Mouse (Mus musculus): ENCODE results near the gene Slc3a2. TPM values are rescaled to one million over a fixed set of nuclear protein-coding genes. Genes with fewer than 3 reads are reported as not detected.

Gene Slc3a2
- polyA plus RNA-seq, 1 experiment = 147 TPM

DNA sequence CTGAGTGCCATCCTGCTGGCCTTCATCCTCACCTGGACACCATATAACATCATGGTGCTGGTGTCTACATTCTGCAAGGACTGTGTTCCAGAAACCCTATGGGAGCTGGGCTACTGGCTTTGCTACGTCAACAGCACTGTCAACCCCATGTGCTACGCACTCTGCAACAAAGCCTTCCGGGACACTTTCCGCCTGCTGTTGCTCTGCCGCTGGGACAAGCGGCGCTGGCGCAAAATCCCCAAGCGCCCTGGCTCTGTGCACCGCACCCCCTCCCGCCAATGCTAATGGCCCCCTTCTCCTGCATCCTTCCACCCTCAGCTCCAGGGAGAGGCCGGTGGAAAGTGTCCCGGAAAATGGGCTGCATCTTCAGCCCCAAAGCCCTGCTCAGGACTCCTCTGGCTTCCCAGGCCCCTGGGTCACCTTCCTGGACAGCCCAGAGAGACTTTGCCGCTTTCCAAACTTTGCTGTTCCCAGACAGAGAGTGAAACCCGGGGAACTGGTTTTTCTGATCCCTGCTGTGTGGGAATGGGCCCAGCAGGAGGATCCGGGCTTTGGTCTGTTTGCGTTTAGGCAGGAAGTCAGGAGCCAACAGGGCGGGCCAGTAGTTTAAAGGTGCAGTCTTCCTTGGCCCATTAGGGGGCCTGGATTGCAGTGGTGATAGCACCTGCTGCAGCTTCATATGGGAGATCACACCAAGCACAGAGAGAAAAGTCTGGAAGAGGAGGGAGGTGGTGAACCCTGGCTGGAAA, 44.0 kb downstream of the Slc3a2 start:
- DNase-seq (ENCODE audit: low read depth) = no peak

DNA sequence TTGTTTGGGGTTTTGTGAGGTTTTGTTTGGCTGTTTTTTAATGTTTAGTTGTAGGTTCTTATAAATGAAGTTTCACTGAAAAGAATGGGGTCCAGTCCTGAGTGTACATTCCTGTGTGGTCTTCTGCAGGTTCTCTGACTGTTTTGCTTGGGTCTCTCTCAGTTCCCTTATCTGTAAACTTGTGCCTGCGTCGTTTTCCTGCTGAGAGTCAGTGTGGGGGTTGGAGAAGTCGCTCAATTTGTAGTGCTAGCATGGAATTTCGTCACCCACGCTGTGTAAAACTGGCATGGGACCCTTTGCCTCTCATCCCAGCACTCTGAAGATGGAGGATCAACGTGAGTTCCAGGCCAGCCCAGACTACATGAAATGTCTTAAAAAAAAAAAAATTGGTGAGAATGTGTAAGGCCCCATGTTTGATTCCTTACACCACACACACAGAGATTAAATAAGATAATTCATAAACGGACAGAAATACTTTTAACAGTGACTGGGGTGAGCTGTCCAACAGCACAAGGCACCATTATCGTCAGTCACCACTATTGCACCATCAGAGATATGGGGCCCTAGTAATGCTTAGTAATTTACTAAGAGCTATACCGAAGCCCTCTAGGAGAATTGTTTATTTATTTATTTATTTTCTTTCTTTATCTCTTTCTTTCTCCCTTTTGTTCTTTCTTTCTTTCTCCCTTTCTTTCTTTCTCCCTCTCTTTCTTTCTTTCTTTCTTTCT, 49.7 kb downstream of the Slc3a2 start:
- TF ChIP-seq POLR2A (IDR thresholded peaks at IDR 0.05; ENCODE audit: borderline replicate concordance, extremely low read depth, insufficient read depth, insufficient read length, poor library complexity, severe bottlenecking) (no peak), CTCF (IDR thresholded peaks at IDR 0.05; ENCODE audit: borderline replicate concordance, extremely low read depth, insufficient read depth, insufficient read length) (no peak)

More for the DNA sequence above, 44.0 kb downstream of the Slc3a2 start:
- TF ChIP-seq CTCF (IDR thresholded peaks at IDR 0.05; ENCODE audit: borderline replicate concordance, extremely low read depth, insufficient read depth, insufficient read length) = no peak
- TF ChIP-seq POLR2A (IDR thresholded peaks at IDR 0.05; ENCODE audit: borderline replicate concordance, extremely low read depth, insufficient read depth, insufficient read length, poor library complexity, severe bottlenecking) = no peak

DNA sequence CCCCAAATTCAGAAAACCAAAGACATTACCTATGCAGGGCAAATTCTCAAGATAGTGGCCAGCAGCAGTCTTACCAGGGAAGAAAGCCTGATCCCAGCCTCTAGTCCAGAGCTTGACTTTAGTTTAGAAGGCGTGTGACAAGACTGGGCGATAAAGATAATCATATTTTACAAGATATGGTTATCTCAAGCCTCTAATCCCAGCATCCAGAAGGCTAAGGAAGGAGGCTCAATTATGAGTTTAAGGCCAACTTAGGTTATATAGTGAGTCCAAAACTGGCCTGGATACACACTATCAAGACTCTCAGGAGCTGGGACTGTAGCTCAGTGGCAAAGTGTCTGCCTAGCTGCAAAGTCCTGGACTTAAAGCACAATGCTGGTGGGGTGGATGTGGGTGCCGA, 50.3 kb downstream of the Slc3a2 start:
- no peak for DNase-seq (ENCODE audit: low read depth)
- TF ChIP-seq POLR2A (IDR thresholded peaks at IDR 0.05; ENCODE audit: borderline replicate concordance, extremely low read depth, insufficient read depth, insufficient read length, poor library complexity, severe bottlenecking) = no peak
- no peak for TF ChIP-seq CTCF (IDR thresholded peaks at IDR 0.05; ENCODE audit: borderline replicate concordance, extremely low read depth, insufficient read depth, insufficient read length)

More for the DNA sequence above, 49.7 kb downstream of the Slc3a2 start:
- DNase-seq (ENCODE audit: low read depth) = no peak

DNA sequence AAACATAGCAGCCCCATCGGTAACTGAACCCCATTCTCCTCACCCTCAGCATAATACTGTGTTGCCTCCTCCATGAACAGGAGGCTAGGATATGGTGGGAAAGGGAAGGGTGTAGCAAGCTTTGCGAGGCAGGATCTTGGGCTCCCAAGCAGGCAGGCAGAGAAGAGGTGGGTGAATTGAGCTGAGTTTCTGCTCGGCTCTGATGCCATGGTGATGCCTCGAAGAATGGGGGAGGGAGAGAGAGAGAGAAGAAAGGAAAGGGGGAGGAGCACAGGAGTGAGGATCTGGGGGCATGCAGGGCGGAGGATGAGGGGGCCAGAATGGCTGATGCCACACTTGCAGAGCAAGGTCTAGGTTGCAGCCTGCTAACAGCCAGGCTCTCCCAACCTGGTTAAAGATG, 57.4 kb downstream of the Slc3a2 start:
- TF ChIP-seq CTCF (IDR thresholded peaks at IDR 0.05; ENCODE audit: borderline replicate concordance, extremely low read depth, insufficient read depth, insufficient read length) (no peak), POLR2A (IDR thresholded peaks at IDR 0.05; ENCODE audit: borderline replicate concordance, extremely low read depth, insufficient read depth, insufficient read length, poor library complexity, severe bottlenecking) (no peak)
- DNase-seq (ENCODE audit: low read depth) = no peak

DNA sequence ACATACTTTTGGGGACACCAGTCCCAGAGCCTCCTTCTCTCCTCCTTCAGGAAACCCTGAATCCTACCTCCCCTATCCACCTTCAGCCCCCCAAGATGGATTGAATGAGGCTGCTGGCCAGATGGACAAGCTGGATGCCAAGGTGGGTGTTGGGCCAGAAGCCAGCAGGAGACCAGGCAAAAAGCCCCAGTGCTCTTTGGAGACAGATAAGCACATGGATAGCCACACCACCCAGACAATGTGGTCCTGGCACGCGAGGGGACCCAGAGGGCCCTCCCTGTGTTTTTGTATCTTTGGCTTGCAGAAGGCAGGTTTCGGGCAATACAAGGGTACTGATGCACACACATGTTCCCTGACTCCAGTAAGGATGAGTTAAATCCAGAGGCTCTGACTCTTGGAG, 58.3 kb downstream of the Slc3a2 start:
- TF ChIP-seq POLR2A (IDR thresholded peaks at IDR 0.05; ENCODE audit: borderline replicate concordance, extremely low read depth, insufficient read depth, insufficient read length, poor library complexity, severe bottlenecking) (no peak), CTCF (IDR thresholded peaks at IDR 0.05; ENCODE audit: borderline replicate concordance, extremely low read depth, insufficient read depth, insufficient read length) (no peak)

DNA sequence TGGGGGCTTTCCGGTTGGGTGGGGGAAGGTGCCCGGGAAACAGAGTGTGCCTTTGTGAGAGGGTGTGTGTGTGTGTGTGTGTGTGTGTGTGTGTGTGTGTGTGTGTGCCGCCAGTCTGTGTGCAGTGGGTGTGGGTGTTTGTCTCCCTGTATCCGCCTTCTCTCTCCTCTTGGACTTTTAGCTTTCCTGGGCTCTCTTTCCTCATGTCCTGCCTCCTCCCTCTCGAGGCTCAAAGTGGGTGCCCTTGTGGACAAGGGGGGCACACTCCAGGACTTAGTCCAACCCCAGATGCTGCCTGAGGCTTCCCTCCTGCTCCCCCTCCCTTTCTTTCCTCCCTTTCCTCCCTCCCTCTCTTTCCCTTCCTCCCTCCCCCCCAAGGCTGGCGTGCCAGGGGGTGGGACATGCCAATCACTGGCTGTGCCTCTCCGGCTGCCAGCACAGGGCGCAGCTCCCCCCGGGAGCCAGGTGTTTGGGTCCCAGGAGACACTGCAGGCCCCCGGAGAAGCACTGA, 59.2 kb downstream of the Slc3a2 start:
- TF ChIP-seq POLR2A (IDR thresholded peaks at IDR 0.05; ENCODE audit: borderline replicate concordance, extremely low read depth, insufficient read depth, insufficient read length, poor library complexity, severe bottlenecking) = no peak
- no peak for TF ChIP-seq CTCF (IDR thresholded peaks at IDR 0.05; ENCODE audit: borderline replicate concordance, extremely low read depth, insufficient read depth, insufficient read length)
- DNase-seq (ENCODE audit: low read depth) = peak; percentile 56

More for the DNA sequence above, 58.3 kb downstream of the Slc3a2 start:
- no peak for DNase-seq (ENCODE audit: low read depth)

DNA sequence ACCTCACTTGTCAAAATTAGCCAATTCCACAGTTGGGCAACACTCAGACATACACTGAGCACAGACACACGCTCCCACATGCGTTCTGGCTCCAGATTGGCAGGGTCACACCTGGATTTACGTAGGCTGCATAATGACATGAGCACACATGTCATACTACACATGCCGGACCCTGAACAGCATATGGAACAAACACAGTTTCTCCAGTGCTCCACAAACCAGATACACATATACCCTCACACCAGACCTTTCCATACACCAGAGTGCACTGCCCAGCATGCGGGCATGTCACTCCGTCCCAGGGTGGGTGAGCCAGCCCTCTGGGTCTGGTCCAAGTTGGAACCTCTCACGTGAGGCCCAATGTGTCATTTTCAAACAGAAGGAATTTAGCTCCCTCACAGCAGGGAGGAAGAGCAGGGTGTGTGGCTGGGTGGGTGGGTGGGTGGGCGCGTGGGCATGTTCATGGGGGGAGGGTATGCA, 59.8 kb downstream of the Slc3a2 start, which contains the start of gene Chrm1:
Chrm1 (plus strand) TSS at position 430 of the 480 bp plus-strand sequence.
- TF ChIP-seq POLR2A (IDR thresholded peaks at IDR 0.05; ENCODE audit: borderline replicate concordance, extremely low read depth, insufficient read depth, insufficient read length, poor library complexity, severe bottlenecking) (no peak), CTCF (IDR thresholded peaks at IDR 0.05; ENCODE audit: borderline replicate concordance, extremely low read depth, insufficient read depth, insufficient read length) (no peak)
- no peak for DNase-seq (ENCODE audit: low read depth)

DNA sequence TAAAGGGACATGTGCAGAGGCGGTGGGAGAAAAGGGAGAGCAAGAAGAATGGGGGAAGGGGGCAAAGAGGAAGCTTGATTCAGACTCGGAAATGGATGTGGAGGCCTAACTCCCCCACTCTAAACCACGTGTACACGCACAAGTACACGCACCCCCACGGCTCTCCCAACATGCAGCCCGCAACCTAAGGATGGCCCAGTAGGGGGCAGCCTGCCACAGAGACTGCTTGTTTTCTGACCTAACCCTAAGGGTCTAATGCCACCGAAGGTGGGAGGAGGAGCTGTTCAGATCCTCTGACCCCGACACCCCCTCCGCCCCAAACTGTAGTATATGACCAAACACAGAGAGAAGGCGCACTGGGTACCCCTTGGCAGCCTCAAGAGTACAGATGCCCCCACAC, 60.8 kb downstream of the Slc3a2 start:
- TF ChIP-seq CTCF (IDR thresholded peaks at IDR 0.05; ENCODE audit: borderline replicate concordance, extremely low read depth, insufficient read depth, insufficient read length) (peak; percentile 63), POLR2A (IDR thresholded peaks at IDR 0.05; ENCODE audit: borderline replicate concordance, extremely low read depth, insufficient read depth, insufficient read length, poor library complexity, severe bottlenecking) (no peak)
- peak; percentile 83 for DNase-seq (ENCODE audit: low read depth)

DNA sequence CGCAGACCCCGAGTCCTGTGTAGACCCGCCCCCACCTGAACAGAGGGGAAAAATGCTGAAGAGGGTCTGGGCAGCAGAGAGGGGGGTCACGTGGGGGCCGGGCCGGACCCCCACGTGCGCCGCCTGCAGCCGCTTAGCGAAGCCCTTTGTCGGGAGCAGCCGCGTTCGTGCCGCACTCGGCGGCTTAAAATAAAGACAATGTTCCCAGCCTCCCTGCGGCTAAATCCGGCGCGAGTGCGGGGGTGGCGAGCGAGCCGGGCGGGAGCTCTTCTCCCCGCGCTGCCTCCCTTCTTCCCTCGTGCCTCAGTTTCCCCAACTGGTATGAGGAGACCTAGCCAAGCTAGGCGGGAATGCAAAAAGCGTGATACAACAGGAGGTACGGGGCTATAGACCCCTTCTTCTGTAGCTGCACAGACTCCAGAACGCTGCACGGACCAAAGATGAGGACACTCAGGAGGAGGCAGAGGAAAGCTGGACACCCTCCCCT, 61.3 kb downstream of the Slc3a2 start:
- DNase-seq (ENCODE audit: low read depth) = peak; percentile 73
- TF ChIP-seq POLR2A (IDR thresholded peaks at IDR 0.05; ENCODE audit: borderline replicate concordance, extremely low read depth, insufficient read depth, insufficient read length, poor library complexity, severe bottlenecking) (no peak), CTCF (IDR thresholded peaks at IDR 0.05; ENCODE audit: borderline replicate concordance, extremely low read depth, insufficient read depth, insufficient read length) (no peak)

Other genes starting within 250 kb of the Slc3a2 start
- 6.7 and 8.0 TPM in 2 replicates for gene Slc22a8, start 132.1 kb downstream of the Slc3a2 start, polyA plus RNA-seq (2012; rRNA removed)
- 12.2 and 13.2 TPM in 2 replicates for gene Slc22a6, start 105.3 kb downstream of the Slc3a2 start, polyA plus RNA-seq (2012; rRNA removed)
- gene Chrm1, start 59.6 kb downstream of the Slc3a2 start, polyA plus RNA-seq (2012; rRNA removed) = 1.5 and 2.5 TPM in 2 replicates
- gene Wdr74, start 12.5 kb upstream of the Slc3a2 start, polyA plus RNA-seq (2012; rRNA removed) = 57.3 and 65.8 TPM in 2 replicates
- 1.9 and 2.4 TPM in 2 replicates for gene 1700092M07Rik, start 17.3 kb upstream of the Slc3a2 start, polyA plus RNA-seq (2012; rRNA removed)
- gene Stx5a, start 18.0 kb upstream of the Slc3a2 start, polyA plus RNA-seq (2012; rRNA removed) = 117 TPM in 2 replicates
- gene Nxf1, start 33.7 kb upstream of the Slc3a2 start, polyA plus RNA-seq (2012; rRNA removed) = 176 and 264 TPM in 2 replicates
- gene Tmem223, start 47.6 kb upstream of the Slc3a2 start, polyA plus RNA-seq (2012; rRNA removed) = 224 and 402 TPM in 2 replicates
- 25.4 and 37.6 TPM in 2 replicates for gene Tmem179b, start 51.1 kb upstream of the Slc3a2 start, polyA plus RNA-seq (2012; rRNA removed)
- gene Taf6l, start 63.0 kb upstream of the Slc3a2 start, polyA plus RNA-seq (2012; rRNA removed) = 27.6 and 29.8 TPM in 2 replicates
- 112 and 163 TPM in 2 replicates for gene Polr2g, start 75.2 kb upstream of the Slc3a2 start, polyA plus RNA-seq (2012; rRNA removed)
- gene Zbtb3, start 79.2 kb upstream of the Slc3a2 start, polyA plus RNA-seq (2012; rRNA removed) = 5.9 and 7.9 TPM in 2 replicates
- gene Ttc9c, start 96.0 kb upstream of the Slc3a2 start, polyA plus RNA-seq (2012; rRNA removed) = 53.6 and 57.3 TPM in 2 replicates
- 59.9 and 85.5 TPM in 2 replicates for gene Hnrnpul2, start 96.6 kb upstream of the Slc3a2 start, polyA plus RNA-seq (2012; rRNA removed)
- 1.1 TPM in 1 of 2 replicates, not detected in the other for gene AC129217.1, start 106.4 kb upstream of the Slc3a2 start, polyA plus RNA-seq (2012; rRNA removed)
- 92.6 and 101 TPM in 2 replicates for gene Bscl2, start 114.1 kb upstream of the Slc3a2 start, polyA plus RNA-seq (2012; rRNA removed)
- 187 and 233 TPM in 2 replicates for gene Gng3, start 115.8 kb upstream of the Slc3a2 start, polyA plus RNA-seq (2012; rRNA removed)
- gene Lrrn4cl, start 127.4 kb upstream of the Slc3a2 start, polyA plus RNA-seq (2012; rRNA removed) = 0.90 and 1.4 TPM in 2 replicates
- 105 and 111 TPM in 2 replicates for gene Ubxn1, start 148.1 kb upstream of the Slc3a2 start, polyA plus RNA-seq (2012; rRNA removed)
- gene Uqcc3, start 157.6 kb upstream of the Slc3a2 start, polyA plus RNA-seq (2012; rRNA removed) = 45.4 and 46.9 TPM in 2 replicates
- gene Lbhd1, start 160.4 kb upstream of the Slc3a2 start, polyA plus RNA-seq (2012; rRNA removed) = 5.5 and 6.8 TPM in 2 replicates
- gene Gm49403, start 160.6 kb upstream of the Slc3a2 start, polyA plus RNA-seq (2012; rRNA removed) = not detected in 2 replicates
- 43.0 and 52.4 TPM in 2 replicates for gene 1810009A15Rik, start 165.5 kb upstream of the Slc3a2 start, polyA plus RNA-seq (2012; rRNA removed)
- 0.23 and 0.33 TPM in 2 replicates for gene Gm49416, start 165.6 kb upstream of the Slc3a2 start, polyA plus RNA-seq (2012; rRNA removed)
- 31.4 and 37.1 TPM in 2 replicates for gene Ints5, start 169.6 kb upstream of the Slc3a2 start, polyA plus RNA-seq (2012; rRNA removed)
- 155 and 182 TPM in 2 replicates for gene Ganab, start 174.7 kb upstream of the Slc3a2 start, polyA plus RNA-seq (2012; rRNA removed)
- gene B3gat3, start 197.0 kb upstream of the Slc3a2 start, polyA plus RNA-seq (2012; rRNA removed) = 136 and 174 TPM in 2 replicates
- 2.4 and 2.5 TPM in 2 replicates for gene Rom1, start 206.0 kb upstream of the Slc3a2 start, polyA plus RNA-seq (2012; rRNA removed)
- gene Eml3, start 206.2 kb upstream of the Slc3a2 start, polyA plus RNA-seq (2012; rRNA removed) = 14.7 and 17.5 TPM in 2 replicates
- gene Mta2, start 218.5 kb upstream of the Slc3a2 start, polyA plus RNA-seq (2012; rRNA removed) = 35.1 and 57.9 TPM in 2 replicates
- 25.3 and 31.5 TPM in 2 replicates for gene Tut1, start 230.5 kb upstream of the Slc3a2 start, polyA plus RNA-seq (2012; rRNA removed)
- gene Eef1g, start 243.7 kb upstream of the Slc3a2 start, polyA plus RNA-seq (2012; rRNA removed) = 371 and 527 TPM in 2 replicates

Data from brain, embryonic 14.5 days (tissue).